ENCODE assay signal across 1 mouse cellular context in genomic region chr11:11776071-11776821, GRCm38 (mm10).
TF ChIP-seq lines count a peak whose summit lies in the region.

No protein-coding gene starts in this region.

TF ChIP-seq in CH12.LX, 34 proteins besides CTCF, POLR2A, EP300 and RAD21 (continued from another document):
- TF ChIP-seq SIN3A (IDR thresholded peaks at IDR 0.05; ENCODE audit: low read length) = peak; percentile 19; the same call in 1 of the 2 replicates
- TF ChIP-seq POLR2AphosphoS2 (IDR thresholded peaks at IDR 0.05; ENCODE audit: low read depth, low read length) = peak; percentile 85; the same call in 1 of the 2 replicates
- TF ChIP-seq ZMIZ1 (IDR thresholded peaks at IDR 0.05; ENCODE audit: low read depth, low read length) = peak; percentile 57; the same call in 1 of the 2 replicates
- TF ChIP-seq NELFE (IDR thresholded peaks at IDR 0.05; ENCODE audit: low read depth, low read length) = 0 out of 2 replicates have a peak, but pooled peaks have one; percentile 21
- TF ChIP-seq ETS1 (conservative IDR thresholded peaks at IDR 0.05; ENCODE audit: low read depth, low read length) = no peak
- no peak for TF ChIP-seq MEF2A (IDR thresholded peaks at IDR 0.05; ENCODE audit: borderline replicate concordance, low read depth, low read length)
- no peak for TF ChIP-seq PAX5 (IDR thresholded peaks at IDR 0.05; ENCODE audit: low read length)
- no peak for TF ChIP-seq MAZ (IDR thresholded peaks at IDR 0.05; ENCODE audit: low read depth, low read length)
- no peak for TF ChIP-seq TCF12 (IDR thresholded peaks at IDR 0.05; ENCODE audit: low read depth, low read length)
- TF ChIP-seq CHD1 (IDR thresholded peaks at IDR 0.05; ENCODE audit: low read depth, low read length) = 0 out of 2 replicates have a peak, but pooled peaks have one; percentile 11
- no peak for TF ChIP-seq BHLHE40 (IDR thresholded peaks at IDR 0.05; ENCODE audit: low read depth, low read length)
